Mouse (Mus musculus): Measurements from ENCODE around the gene Egfl7. TPM values are rescaled to one million over a fixed set of nuclear protein-coding genes. Genes with fewer than 3 reads are reported as not detected.

Gene Egfl7
- polyA plus RNA-seq, 1 experiment from 2014 or later = 52.8 TPM

DNA sequence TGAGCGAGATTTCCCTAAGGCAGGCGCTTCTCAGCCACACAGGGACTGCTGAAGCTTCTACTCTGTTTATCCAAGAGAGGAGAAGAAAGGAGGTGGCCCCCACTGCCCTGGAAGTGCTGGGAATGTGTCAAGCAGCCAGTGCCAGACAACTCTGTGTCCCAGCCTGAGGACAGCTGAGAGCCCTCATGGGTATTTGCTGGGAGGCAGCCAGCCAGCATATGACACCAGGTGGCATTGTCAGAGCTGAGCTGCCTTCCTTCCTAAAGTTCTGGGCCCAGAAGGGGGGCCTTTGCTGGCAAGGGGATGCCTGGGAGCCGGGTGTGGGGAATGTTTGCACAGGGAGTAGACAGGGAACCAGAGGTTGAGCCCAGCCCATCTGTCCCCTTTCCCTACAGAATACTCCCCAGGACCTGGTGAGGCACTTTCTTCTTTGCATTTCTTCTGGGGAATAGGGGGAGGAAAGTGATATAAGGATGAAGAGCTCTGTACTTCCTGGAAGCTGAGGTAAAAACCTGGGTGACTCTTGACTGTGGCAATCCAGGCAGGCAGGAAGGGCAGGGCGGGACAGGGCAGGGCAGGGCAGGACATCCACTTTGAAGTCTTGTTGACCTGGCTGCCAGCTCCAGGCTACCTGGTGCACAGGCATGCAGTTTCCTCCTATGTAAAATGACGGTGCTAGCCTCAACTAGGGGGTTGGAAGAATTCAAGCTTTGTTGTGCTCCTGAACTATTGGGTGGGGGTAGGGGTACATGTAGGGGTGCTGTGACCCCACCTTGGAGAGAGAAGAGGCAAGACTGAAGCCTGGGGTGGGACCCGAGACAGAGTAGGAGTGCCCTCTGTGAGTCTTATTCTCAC is 27.5 kb downstream of the Egfl7 start:
- peaks cover 26% of the 10 kb centered on the region for H3K27me3 ChIP-seq (replicated peaks; ENCODE audit: control insufficient read depth, insufficient read depth, low read length)
- H3K27ac ChIP-seq (ENCODE audit: low read depth, low read length) = no peak overlapping the region
- WGBS = 58% methylated on average over 6 of the region's 6 CpGs
- no peaks in the 10 kb centered on the region; the same call in 1 of the 2 replicates for H3K4me1 ChIP-seq (ENCODE audit: control insufficient read depth, insufficient read depth, low read length)
- no peak overlapping the region for H3K4me2 ChIP-seq (ENCODE audit: low read length)
- no peak overlapping the region for H3K4me3 ChIP-seq (ENCODE audit: low read depth, low read length)
- peak; percentile 44 for DNase-seq (ENCODE audit: low spot score)
- no peaks in the 10 kb centered on the region for H3K36me3 ChIP-seq (ENCODE audit: control insufficient read depth, insufficient read depth, low read length)
- H3K9ac ChIP-seq (ENCODE audit: low read length) = no peak overlapping the region
- no peaks in the 10 kb centered on the region for H3K9me3 ChIP-seq (replicated peaks; ENCODE audit: control insufficient read depth, low read length)
- 0 out of 2 replicates have a peak, but pooled peaks have one; percentile 20 for ATAC-seq

DNA sequence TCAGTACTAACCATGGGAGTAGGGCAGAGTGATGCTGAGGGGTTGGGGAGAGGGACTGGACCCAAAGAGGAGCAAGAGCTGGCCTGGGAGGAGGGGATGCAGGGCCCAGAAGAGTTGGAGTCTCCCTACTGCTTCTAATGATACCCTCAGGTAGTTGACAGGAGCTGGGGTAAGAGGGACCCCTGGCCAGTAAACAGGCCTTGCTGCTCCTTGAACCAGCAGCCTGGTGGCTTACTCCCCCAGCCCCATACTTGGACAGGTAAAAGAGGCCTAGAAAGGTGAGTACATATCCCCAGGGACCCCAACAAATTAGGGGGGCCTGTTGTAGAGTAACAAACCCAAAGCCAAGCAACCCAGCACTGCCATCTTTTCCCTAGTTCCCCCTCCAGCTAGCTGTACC is 29.0 kb downstream of the Egfl7 start:
- H3K36me3 ChIP-seq (ENCODE audit: control insufficient read depth, insufficient read depth, low read length) = no peaks in the 10 kb centered on the region
- H3K4me3 ChIP-seq (ENCODE audit: low read depth, low read length) = no peak overlapping the region
- no peaks in the 10 kb centered on the region for H3K9me3 ChIP-seq (replicated peaks; ENCODE audit: control insufficient read depth, low read length)
- H3K27ac ChIP-seq (ENCODE audit: low read depth, low read length) = no peak overlapping the region
- no peak for ATAC-seq
- DNase-seq (ENCODE audit: low spot score) = no peak
- H3K4me2 ChIP-seq (ENCODE audit: low read length) = no peak overlapping the region
- H3K4me1 ChIP-seq (ENCODE audit: control insufficient read depth, insufficient read depth, low read length) = no peaks in the 10 kb centered on the region
- no peak overlapping the region for H3K9ac ChIP-seq (ENCODE audit: low read length)
- H3K27me3 ChIP-seq (replicated peaks; ENCODE audit: control insufficient read depth, insufficient read depth, low read length) = peaks cover 11% of the 10 kb centered on the region

DNA sequence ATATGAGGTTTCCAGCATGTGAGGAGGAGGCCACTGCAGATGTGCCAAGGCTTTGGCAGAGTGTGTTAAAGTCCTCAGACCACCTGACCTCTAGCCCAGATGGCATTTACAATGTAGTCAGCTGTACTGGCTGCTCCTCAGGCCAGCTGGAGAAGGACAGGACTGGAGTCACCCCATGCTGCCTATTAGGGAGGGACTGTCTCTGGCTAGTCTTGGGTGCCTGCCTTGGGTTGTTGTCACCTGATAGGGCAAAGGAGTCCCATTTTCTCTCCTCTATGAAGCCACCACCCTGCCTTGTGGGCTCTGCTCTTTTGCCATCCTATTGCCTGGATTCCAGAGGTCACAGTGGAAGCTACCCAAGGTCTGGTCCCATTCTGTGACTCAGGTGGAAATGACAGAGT is 29.4 kb downstream of the Egfl7 start:
- no peaks in the 10 kb centered on the region for H3K9me3 ChIP-seq (replicated peaks; ENCODE audit: control insufficient read depth, low read length)
- no peak overlapping the region for H3K4me3 ChIP-seq (ENCODE audit: low read depth, low read length)
- H3K4me2 ChIP-seq (ENCODE audit: low read length) = no peak overlapping the region
- no peak overlapping the region for H3K9ac ChIP-seq (ENCODE audit: low read length)
- H3K4me1 ChIP-seq (ENCODE audit: control insufficient read depth, insufficient read depth, low read length) = no peaks in the 10 kb centered on the region
- peaks cover 7% of the 10 kb centered on the region; the same call in 1 of the 2 replicates for H3K27me3 ChIP-seq (replicated peaks; ENCODE audit: control insufficient read depth, insufficient read depth, low read length)
- no peak overlapping the region for H3K27ac ChIP-seq (ENCODE audit: low read depth, low read length)
- DNase-seq (ENCODE audit: low spot score) (no peak), ATAC-seq (no peak)
- H3K36me3 ChIP-seq (ENCODE audit: control insufficient read depth, insufficient read depth, low read length) = no peaks in the 10 kb centered on the region

DNA sequence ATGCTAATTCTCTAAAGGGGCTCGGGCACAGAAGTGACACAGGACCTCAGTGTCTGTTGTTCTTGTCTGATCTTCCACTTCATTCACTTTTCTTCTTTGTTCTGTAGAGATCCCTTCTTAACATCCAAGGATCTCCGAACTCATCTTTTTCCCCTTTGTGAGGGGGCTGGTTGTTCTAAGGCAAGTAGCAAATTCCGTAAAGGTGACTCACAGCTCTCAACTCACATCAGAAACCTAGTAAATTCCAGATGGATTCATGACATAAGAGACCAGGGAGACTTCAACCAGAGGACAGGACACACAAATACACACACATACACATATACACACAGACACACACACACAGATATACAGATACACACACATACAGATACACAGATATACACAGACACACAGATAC is 30.7 kb downstream of the Egfl7 start:
- Histone ChIP-seq H3K36me3 (ENCODE audit: control insufficient read depth, insufficient read depth, low read length) (no peaks in the 10 kb centered on the region), H3K9me3 (replicated peaks; ENCODE audit: control insufficient read depth, low read length) (no peaks in the 10 kb centered on the region), H3K9ac (ENCODE audit: low read length) (no peak overlapping the region), H3K4me1 (ENCODE audit: control insufficient read depth, insufficient read depth, low read length) (no peaks in the 10 kb centered on the region), H3K27ac (ENCODE audit: low read depth, low read length) (no peak overlapping the region), H3K4me2 (ENCODE audit: low read length) (no peak overlapping the region), H3K27me3 (replicated peaks; ENCODE audit: control insufficient read depth, insufficient read depth, low read length) (no peaks in the 10 kb centered on the region), H3K4me3 (ENCODE audit: low read depth, low read length) (no peak overlapping the region)
- DNase-seq (ENCODE audit: low spot score) (no peak), ATAC-seq (no peak)
- WGBS = 72% methylated on average over 3 of the region's 3 CpGs

DNA sequence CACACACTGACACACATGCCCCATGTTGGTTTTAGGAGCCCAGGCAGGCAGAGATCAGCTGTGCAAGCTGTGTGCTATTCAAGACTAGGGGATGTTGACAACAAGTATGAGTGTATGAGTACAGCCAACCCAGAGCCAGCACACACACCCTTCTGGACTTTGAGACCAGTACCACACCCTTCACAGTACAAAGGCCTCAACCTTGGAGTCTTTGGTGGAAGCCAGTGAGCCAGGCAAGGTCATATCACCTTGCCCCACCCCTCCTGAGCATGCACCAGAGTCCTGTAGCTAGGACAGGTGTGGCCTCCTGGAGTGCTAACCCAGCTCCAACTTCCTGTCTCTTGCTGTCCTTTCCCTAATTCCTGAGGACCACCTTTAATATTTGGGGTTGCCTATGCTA is 31.2 kb downstream of the Egfl7 start:
- ATAC-seq = no peak
- H3K4me1 ChIP-seq (ENCODE audit: control insufficient read depth, insufficient read depth, low read length) = no peaks in the 10 kb centered on the region
- H3K4me2 ChIP-seq (ENCODE audit: low read length) = no peak overlapping the region
- no peaks in the 10 kb centered on the region for H3K36me3 ChIP-seq (ENCODE audit: control insufficient read depth, insufficient read depth, low read length)
- H3K27me3 ChIP-seq (replicated peaks; ENCODE audit: control insufficient read depth, insufficient read depth, low read length) = no peaks in the 10 kb centered on the region
- DNase-seq (ENCODE audit: low spot score) = no peak
- H3K9me3 ChIP-seq (replicated peaks; ENCODE audit: control insufficient read depth, low read length) = no peaks in the 10 kb centered on the region
- H3K9ac ChIP-seq (ENCODE audit: low read length) = no peak overlapping the region
- H3K4me3 ChIP-seq (ENCODE audit: low read depth, low read length) = no peak overlapping the region
- no peak overlapping the region for H3K27ac ChIP-seq (ENCODE audit: low read depth, low read length)

DNA sequence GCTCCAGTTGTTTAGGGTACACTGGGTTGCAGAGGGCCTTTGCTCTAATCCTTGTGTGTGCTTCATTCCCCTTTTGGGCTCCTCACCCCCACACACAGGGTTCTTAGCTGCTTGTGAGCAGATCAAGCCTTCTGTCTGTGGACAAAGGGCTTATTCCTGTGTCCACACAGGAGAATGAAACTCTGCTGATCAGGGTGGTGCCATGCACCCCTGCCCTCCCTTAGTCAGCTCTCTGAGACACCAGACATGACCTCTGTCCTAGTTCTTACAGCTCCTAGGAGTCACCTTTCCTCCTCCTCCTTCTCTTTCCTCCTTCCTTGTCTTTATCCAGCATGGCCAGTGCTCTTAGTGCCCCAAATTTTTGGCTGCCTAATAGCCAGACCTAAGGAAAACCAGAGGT is 32.1 kb downstream of the Egfl7 start:
- no peaks in the 10 kb centered on the region for H3K4me1 ChIP-seq (ENCODE audit: control insufficient read depth, insufficient read depth, low read length)
- no peaks in the 10 kb centered on the region for H3K9me3 ChIP-seq (replicated peaks; ENCODE audit: control insufficient read depth, low read length)
- no peak overlapping the region for H3K4me3 ChIP-seq (ENCODE audit: low read depth, low read length)
- no peak for ATAC-seq
- H3K36me3 ChIP-seq (ENCODE audit: control insufficient read depth, insufficient read depth, low read length) = no peaks in the 10 kb centered on the region
- no peak overlapping the region for H3K27ac ChIP-seq (ENCODE audit: low read depth, low read length)
- no peaks in the 10 kb centered on the region for H3K27me3 ChIP-seq (replicated peaks; ENCODE audit: control insufficient read depth, insufficient read depth, low read length)
- no peak overlapping the region for H3K9ac ChIP-seq (ENCODE audit: low read length)
- H3K4me2 ChIP-seq (ENCODE audit: low read length) = no peak overlapping the region
- DNase-seq (ENCODE audit: low spot score) = no peak

DNA sequence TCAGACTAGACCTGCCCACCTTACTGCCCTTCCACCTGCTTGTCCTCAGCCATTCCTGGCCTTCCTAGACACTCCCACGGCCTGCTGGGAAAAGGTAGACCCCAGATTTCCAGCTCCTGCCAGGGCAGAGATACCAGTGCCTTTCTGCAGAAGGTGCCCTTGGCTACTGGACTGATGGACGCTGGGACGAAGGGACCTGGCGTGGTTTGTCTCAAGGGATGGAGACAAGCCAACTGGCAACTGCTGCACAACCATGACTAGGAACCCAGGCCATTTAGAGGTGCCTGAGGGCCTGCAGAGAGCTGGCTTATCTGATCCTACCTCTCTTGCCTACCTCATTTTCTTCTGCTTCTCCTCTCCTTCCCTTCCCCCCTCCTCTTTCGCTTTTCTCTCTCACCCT is 35.1 kb downstream of the Egfl7 start:
- H3K27ac ChIP-seq (ENCODE audit: low read depth, low read length) = no peak overlapping the region
- H3K27me3 ChIP-seq (replicated peaks; ENCODE audit: control insufficient read depth, insufficient read depth, low read length) = no peaks in the 10 kb centered on the region
- no peak overlapping the region for H3K4me3 ChIP-seq (ENCODE audit: low read depth, low read length)
- H3K36me3 ChIP-seq (ENCODE audit: control insufficient read depth, insufficient read depth, low read length) = no peaks in the 10 kb centered on the region
- H3K9me3 ChIP-seq (replicated peaks; ENCODE audit: control insufficient read depth, low read length) = no peaks in the 10 kb centered on the region
- H3K4me2 ChIP-seq (ENCODE audit: low read length) = no peak overlapping the region
- H3K4me1 ChIP-seq (ENCODE audit: control insufficient read depth, insufficient read depth, low read length) = no peaks in the 10 kb centered on the region
- ATAC-seq (no peak), DNase-seq (ENCODE audit: low spot score) (no peak)
- H3K9ac ChIP-seq (ENCODE audit: low read length) = no peak overlapping the region
- WGBS = 75% methylated on average over 5 of the region's 5 CpGs

DNA sequence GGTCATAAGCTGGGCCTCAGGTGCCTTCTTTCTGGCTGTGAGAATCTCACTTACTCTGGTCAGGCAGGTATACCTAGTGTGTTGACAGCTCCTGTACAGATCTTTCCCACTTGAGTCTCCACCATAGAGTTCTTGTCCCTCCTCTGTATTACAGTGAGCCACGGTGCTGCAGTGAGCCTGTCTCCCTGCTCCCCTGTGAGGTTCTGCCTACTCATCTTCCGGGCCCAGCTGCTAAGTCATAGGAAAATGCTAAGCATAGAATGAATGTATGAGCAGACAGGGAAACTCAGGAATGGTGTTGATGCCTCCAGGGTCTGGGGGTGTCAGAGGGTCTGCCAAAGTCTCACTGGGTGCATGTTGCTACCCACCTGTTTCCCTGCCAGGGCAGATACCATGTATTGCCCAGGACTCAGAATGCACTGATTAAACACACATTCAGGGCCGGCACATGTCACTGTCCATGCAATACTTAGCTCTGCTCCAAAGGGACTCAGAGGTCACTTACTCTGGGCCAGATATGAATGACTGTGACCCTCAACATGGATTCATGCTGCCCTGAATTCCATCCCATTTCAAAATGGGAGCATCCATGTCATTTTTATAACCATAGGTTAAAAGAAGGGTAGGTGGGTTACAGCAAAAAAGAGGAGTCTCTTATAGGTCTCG is 35.8 kb downstream of the Egfl7 start:
- Histone ChIP-seq H3K9ac (ENCODE audit: low read length) (no peak overlapping the region), H3K36me3 (ENCODE audit: control insufficient read depth, insufficient read depth, low read length) (no peaks in the 10 kb centered on the region), H3K9me3 (replicated peaks; ENCODE audit: control insufficient read depth, low read length) (no peaks in the 10 kb centered on the region), H3K4me3 (ENCODE audit: low read depth, low read length) (no peak overlapping the region), H3K4me2 (ENCODE audit: low read length) (no peak overlapping the region), H3K27ac (ENCODE audit: low read depth, low read length) (no peak overlapping the region), H3K27me3 (replicated peaks; ENCODE audit: control insufficient read depth, insufficient read depth, low read length) (no peaks in the 10 kb centered on the region), H3K4me1 (ENCODE audit: control insufficient read depth, insufficient read depth, low read length) (no peaks in the 10 kb centered on the region)
- DNase-seq (ENCODE audit: low spot score) = no peak
- ATAC-seq = no peak
- WGBS = 80% methylated on average over 4 of the region's 4 CpGs

DNA sequence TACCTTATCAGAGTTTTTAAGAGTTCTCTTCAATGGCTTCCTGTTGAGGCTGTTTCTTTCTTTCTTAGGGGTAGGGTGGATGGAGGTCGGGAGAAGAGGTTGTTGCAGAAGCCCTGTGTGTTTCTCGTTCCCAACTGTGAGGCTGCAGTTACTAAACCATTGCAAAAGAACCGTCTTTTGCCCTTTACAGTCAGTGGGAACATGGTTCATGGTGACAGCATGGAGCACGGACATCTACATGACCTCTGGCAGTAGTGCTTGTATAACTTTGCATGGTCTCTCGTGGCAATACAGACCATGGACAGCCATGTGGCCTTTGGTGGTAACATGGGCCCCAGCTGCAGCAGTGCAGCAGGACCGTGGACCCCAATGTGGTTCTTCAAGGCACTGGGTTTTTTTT is 37.5 kb downstream of the Egfl7 start:
- Histone ChIP-seq H3K9me3 (replicated peaks; ENCODE audit: control insufficient read depth, low read length) (no peaks in the 10 kb centered on the region), H3K4me1 (ENCODE audit: control insufficient read depth, insufficient read depth, low read length) (no peaks in the 10 kb centered on the region), H3K4me2 (ENCODE audit: low read length) (no peak overlapping the region), H3K27ac (ENCODE audit: low read depth, low read length) (no peak overlapping the region), H3K36me3 (ENCODE audit: control insufficient read depth, insufficient read depth, low read length) (no peaks in the 10 kb centered on the region), H3K4me3 (ENCODE audit: low read depth, low read length) (no peak overlapping the region), H3K9ac (ENCODE audit: low read length) (no peak overlapping the region), H3K27me3 (replicated peaks; ENCODE audit: control insufficient read depth, insufficient read depth, low read length) (no peaks in the 10 kb centered on the region)
- ATAC-seq (no peak), DNase-seq (ENCODE audit: low spot score) (no peak)
- WGBS = 80% methylated on average over 6 of the region's 6 CpGs

Measured in forebrain, embryonic 14.5 days (tissue).